ENCODE assay signal across 8 mouse cellular contexts in genomic region chr13:114895896-114896295, GRCm38 (mm10). TPM values are rescaled to one million over a fixed set of nuclear protein-coding genes. Genes with fewer than 3 reads are reported as not detected.
A peak's percentile ranks its signal among the peaks of the same experiment; 100 is the strongest.
DNase-seq lines count a peak whose midpoint lies in the region; ATAC-seq lines count a peak whose summit lies in the region.

No protein-coding gene starts in this region.

- WGBS in intestine, embryonic 16.5 days, result 42% methylated on average over 7 of the region's 7 CpGs
- 91% methylated on average over 7 of the region's 7 CpGs for WGBS in midbrain, embryonic 13.5 days

- 0 out of 2 replicates have a peak, but pooled peaks cover 3% of the 10 kb centered on the region for H3K4me1 ChIP-seq in intestine, embryonic 16.5 days (ENCODE audit: control insufficient read depth, insufficient read depth, low read length)
- no peaks in the 10 kb centered on the region for H3K4me1 ChIP-seq in midbrain, embryonic 13.5 days (replicated peaks)

- no peak overlapping the region for H3K4me2 ChIP-seq in intestine, embryonic 16.5 days (ENCODE audit: low read depth, low read length)
- H3K4me2 ChIP-seq in midbrain, embryonic 13.5 days (replicated peaks), result no peak overlapping the region

- H3K27ac ChIP-seq in intestine, embryonic 16.5 days (ENCODE audit: low read length), result no peak overlapping the region
- no peak overlapping the region for H3K27ac ChIP-seq in midbrain, embryonic 13.5 days

- no peak overlapping the region for H3K9ac ChIP-seq in intestine, embryonic 16.5 days (ENCODE audit: low read depth, low read length)
- H3K9ac ChIP-seq in midbrain, embryonic 13.5 days (replicated peaks), result no peak overlapping the region

- H3K36me3 ChIP-seq in intestine, embryonic 16.5 days (ENCODE audit: control insufficient read depth, insufficient read depth, low read length), result no peaks in the 10 kb centered on the region
- no peaks in the 10 kb centered on the region for H3K36me3 ChIP-seq in midbrain, embryonic 13.5 days

- H3K27me3 ChIP-seq in intestine, embryonic 16.5 days (replicated peaks; ENCODE audit: control insufficient read depth, insufficient read depth, low read length), result no peaks in the 10 kb centered on the region
- no peaks in the 10 kb centered on the region for H3K27me3 ChIP-seq in midbrain, embryonic 13.5 days

- no peaks in the 10 kb centered on the region for H3K9me3 ChIP-seq in intestine, embryonic 16.5 days (ENCODE audit: control insufficient read depth, low read length)
- no peaks in the 10 kb centered on the region for H3K9me3 ChIP-seq in midbrain, embryonic 13.5 days

- peak; percentile 79 for ATAC-seq in intestine, embryonic 16.5 days
- ATAC-seq in midbrain, embryonic 13.5 days, result no peak

- DNase-seq in CD4-positive, CD25-positive, alpha-beta regulatory T cell, adult 2 months (ENCODE audit: low read depth, low spot score), result peak; percentile 70
- DNase-seq in adrenal gland, adult 8-10 months, result peak; percentile 18
- peak; percentile 74 for DNase-seq in lung, postnatal 25 days (ENCODE audit: low spot score)
- no peak for DNase-seq in ovary, postnatal 14 days (ENCODE audit: low spot score)
- DNase-seq in embryo, embryonic 10 days (ENCODE audit: low spot score), result no peak
- DNase-seq in layer of hippocampus, adult 11-12 months (ENCODE audit: low spot score), result no peak

- no peak overlapping the region for H3K4me3 ChIP-seq in intestine, embryonic 16.5 days (ENCODE audit: low read length)
- no peak overlapping the region for H3K4me3 ChIP-seq in midbrain, embryonic 13.5 days (replicated peaks)

RNA-seq across cellular contexts. Expression of gene Itga2, which starts 36.0 kb away (rescaled TPM):
- total RNA-seq in adrenal gland, adult 8-10 months (2022), result 1 to 10 TPM in 2 of 4 experiments, under 1 TPM in 2; 0.52 to 1.8 (median 1.2) TPM
- 4.3 and 5.9 TPM in 2 replicates for polyA plus RNA-seq in intestine, embryonic 16.5 days (2015; fragmentation: Nextera tagmentation; extraction: Ambion mirVana)
- 1.6 and 2.3 TPM in 2 replicates for polyA plus RNA-seq in midbrain, embryonic 13.5 days (2015; fragmentation: Nextera tagmentation; extraction: Ambion mirVana)

Comparison
In these comparisons a context has a peak if more than half of its experiments do, and no peak if none do; other contexts are left out.
1. DNase-seq: peak in CD4-positive, CD25-positive, alpha-beta regulatory T cell, adult 2 months (single experiment), adrenal gland, adult 8-10 months (single experiment) and lung, postnatal 25 days (single experiment); none in ovary, postnatal 14 days (single experiment), embryo, embryonic 10 days (single experiment) and layer of hippocampus, adult 11-12 months (single experiment).